Mouse (Mus musculus) cerebellum, adult 9-10 months (tissue): Measurements from ENCODE around the gene Kdm4b.

Experiments used
- DNase-seq: peaks from one replicate; pipeline ENCODE4 v3.0.0; 2022

Gene Kdm4b

GRCm38 (mm10) chr17:56396051-56396450 lies 70.2 kb downstream of the Kdm4b start:
- DNase-seq: no peak

- no peak for DNase-seq
These were observed 74.4 kb downstream of the Kdm4b start for GRCm38 (mm10) chr17:56400221-56400620.

DNA sequence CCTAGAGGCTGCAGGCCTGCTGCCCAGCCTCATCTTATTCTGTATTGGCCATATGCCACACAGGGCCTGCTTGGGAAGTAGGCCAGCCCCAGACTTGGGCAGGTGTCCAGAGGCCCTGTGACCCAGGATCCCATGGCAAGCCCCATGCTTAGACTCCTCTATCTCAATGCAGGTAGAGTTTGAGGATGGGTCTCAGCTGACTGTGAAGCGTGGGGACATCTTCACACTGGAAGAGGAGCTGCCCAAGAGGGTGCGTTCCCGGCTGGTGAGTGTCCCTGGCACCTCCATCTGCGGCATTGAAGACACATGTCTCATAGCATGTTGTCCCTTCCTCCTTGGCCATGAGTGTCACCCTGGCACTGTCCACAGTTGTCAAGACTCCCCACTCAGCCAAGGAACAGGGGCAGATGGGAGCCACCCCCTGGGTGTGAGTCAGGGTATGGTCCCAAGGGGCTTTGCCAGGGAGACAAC lies 75.2 kb downstream of the Kdm4b start:
- peak; percentile 86 for DNase-seq

GRCm38 (mm10) chr17:56405341-56405740 lies 79.5 kb downstream of the Kdm4b start:
- DNase-seq: no peak

- no peak for DNase-seq
These were observed 80.3 kb downstream of the Kdm4b start for GRCm38 (mm10) chr17:56405856-56406840.

DNA sequence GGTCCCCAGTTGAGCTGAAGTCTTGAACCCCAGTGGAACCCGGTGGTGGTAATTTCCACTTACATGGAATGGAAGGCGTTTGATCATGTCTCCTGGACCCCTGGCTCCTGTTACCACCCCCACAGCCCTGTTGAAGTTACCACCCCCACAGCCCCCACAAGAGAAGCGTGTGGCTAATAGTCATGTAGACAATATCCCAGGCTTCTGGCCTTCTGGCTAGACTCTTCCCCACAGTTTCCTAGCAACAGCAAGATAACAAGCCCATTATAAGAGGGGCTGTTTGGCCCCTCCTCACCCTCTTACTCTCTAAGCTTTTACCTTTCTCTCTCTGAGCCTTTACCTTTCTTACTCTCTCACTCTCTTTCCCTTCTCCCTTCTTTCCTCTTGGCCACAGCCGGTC lies 81.0 kb downstream of the Kdm4b start:
- no peak for DNase-seq

- no peak for DNase-seq
These were observed 81.5 kb downstream of the Kdm4b start for GRCm38 (mm10) chr17:56407379-56407778.

- no peak for DNase-seq
These were observed 83.2 kb downstream of the Kdm4b start for GRCm38 (mm10) chr17:56408965-56409625.

DNA sequence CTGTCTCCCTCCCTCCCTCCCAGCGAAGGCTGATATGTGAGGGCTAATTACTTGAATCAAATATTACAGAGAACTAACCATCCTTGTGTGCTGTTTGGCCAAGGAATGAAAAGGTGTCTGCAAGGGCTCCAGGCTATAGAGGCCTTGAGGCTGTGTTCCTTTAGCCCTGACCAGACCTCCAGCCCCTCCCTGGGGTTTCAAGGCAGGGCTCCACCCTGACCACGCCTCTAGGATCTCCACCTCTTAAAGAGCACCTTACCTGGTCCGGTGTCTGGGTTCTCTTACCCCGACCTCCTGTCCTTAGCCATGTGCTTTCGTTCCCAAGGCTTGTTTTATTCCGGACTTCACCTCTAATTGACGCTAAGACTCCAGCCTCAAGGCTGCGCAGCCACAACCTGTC lies 83.9 kb downstream of the Kdm4b start:
- no peak for DNase-seq

DNA sequence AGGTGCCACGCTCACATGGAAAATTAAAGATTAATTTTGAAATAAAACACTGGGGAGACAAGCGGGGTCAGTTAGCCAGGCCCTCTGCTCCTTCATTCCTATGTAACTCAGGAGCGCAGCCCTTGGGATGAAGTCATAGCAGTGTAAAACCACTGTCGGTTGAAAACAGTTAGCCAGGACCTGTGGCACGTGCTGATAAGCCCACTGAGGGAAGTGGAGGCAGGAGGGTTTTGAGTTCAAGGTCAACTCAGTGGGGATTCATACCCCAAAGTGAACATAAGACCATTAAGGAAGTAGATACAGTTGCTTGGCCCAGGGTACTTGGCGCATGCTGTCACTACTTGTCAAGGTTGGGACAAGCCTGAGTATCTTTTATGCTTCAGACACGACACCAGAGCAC lies 85.6 kb downstream of the Kdm4b start:
- no peak for DNase-seq

DNA sequence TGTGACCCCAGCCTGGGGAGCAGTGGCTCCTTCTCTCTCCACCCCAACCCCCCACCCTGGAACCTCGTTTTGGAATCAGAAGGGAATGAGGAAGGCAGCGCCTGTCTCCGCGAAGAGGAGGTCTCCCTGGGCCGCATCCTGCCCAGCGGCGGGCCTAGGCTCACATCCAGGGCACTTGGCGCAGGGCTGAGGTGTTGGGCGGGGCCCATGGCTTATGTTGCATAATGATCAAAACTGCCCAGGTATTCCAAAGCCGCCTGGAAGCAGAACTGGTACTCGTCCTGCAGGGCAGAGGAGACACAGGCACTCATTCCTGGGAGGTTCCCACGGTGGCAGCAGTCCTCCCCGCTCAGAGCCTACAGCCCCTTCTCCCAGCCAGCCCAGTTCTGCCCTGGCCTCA lies 87.3 kb downstream of the Kdm4b start:
- DNase-seq: peak; percentile 85

DNA sequence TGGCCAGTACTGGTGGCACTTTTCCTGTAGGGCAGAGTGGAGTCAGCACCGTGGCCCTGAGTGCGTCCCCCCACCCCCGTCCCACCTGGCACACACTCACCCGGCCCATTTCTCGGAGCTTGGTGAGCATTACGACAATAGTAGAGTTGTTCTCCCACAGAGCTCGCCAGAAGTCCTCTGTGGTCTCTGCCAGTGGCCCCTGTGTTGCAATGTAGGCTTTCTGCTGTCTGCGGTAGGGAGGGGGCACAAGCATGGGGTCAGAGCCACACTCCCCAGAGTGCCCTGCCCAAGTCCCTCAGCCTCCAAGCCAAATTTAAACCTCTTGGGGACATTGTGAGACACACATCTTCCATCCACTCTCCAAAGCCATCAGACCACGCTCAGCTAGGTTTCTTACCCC lies 88.9 kb downstream of the Kdm4b start:
- no peak for DNase-seq

GRCm38 (mm10) chr17:56418304-56418703 lies 92.4 kb downstream of the Kdm4b start:
- DNase-seq: no peak

DNA sequence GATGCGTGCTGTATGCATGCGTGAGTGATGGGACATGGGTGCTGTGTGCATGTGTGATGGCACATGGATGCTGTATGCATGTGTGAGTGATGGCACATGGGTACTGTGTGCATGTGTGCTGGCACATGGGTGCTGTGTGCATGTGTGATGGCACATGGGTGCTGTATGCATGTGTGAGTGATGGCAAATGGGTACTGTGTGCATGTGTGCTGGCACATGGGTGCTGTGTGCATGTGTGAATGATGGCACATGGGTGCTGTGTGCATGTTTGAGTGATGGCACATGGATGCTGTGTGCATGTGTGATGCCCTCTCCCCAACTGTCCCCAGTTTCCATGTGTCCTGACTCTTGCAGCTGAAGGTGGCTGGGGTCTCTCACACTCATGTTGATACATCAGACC lies 94.2 kb downstream of the Kdm4b start:
- DNase-seq: no peak

DNA sequence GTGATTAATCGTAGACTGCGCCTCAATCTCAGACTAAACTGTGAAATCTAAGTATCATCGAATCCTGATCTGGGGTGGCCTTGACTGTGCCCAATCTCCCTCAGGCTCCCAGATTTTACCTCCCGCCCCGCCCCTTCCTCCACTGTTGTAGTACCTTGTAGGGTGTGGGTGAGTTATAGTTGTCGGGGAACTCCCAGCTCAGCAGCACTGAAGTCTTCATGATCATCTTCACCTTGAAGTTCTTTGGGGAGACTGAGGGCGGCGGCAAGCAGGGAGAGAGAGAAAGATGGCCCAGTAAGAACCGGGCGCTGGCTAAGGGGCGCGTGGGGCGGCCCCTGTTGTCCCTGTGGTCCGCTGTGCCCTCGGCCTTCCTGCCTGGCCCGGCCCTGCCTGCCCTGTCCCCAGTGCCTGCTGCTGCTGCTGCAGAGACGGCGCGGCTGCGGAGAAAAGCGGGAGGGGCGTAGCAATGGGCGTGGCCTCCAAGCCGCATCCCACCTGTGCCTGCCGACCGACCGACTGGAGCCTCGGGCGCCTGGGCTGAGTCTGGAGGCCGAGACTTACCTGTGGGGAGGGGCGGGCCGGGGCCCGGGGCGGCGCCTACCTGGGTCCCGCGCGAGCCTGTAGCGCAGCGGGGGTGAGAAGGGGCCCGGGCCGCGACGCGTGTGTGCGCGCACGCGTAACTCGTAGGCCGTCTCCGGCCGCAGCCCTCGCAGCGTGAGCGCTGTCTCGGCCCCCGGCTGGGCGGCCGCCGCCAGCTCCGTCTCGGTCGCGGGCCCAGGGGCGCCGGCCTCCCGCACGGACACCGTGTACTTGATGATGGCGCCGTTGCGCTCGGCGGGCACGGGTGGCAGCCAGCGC lies 99.1 kb downstream of the Kdm4b start:
- peak; percentile 62 for DNase-seq

DNA sequence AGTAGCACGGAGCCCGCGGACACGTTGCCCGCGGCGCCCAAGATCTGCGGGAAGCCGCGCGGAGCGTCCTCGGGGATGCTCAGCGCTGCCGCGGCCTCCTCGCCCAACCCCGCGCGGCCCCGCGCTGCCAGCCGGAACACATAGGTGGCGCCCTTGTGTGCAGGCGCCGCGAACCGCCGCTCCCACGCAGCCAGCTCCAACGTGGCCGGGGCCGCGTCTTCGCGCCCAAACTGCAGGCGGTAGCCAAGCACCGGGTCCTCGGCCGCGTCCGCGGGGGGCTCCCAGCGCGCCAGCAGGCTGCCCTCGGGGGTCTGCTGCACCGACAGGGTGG lies 99.7 kb downstream of the Kdm4b start:
- peak; percentile 80 for DNase-seq

DNA sequence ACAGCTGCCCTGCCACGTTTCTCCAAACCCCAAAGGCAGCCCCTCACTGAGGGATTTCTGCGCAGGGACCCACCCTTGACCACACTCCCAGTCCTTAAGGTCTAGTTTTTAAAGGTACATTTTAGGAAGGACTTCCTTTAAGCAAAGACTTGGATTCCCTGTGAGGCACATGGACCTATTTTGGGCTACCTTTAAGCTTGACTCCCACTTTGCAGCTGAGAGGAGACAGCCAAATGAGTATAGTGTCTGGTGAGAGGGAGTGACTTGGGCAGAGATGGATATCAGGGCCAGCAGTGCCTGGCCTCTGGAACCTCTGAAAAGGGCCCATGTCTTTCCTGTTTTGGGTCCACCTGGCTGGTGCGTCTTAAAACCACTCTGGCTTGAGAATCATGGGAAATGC lies 100.1 kb downstream of the Kdm4b start:
- no peak for DNase-seq

- DNase-seq: no peak
These were observed 102.0 kb downstream of the Kdm4b start for GRCm38 (mm10) chr17:56427857-56428256.

- no peak for DNase-seq
These were observed 105.7 kb downstream of the Kdm4b start for GRCm38 (mm10) chr17:56431582-56431981.

DNA sequence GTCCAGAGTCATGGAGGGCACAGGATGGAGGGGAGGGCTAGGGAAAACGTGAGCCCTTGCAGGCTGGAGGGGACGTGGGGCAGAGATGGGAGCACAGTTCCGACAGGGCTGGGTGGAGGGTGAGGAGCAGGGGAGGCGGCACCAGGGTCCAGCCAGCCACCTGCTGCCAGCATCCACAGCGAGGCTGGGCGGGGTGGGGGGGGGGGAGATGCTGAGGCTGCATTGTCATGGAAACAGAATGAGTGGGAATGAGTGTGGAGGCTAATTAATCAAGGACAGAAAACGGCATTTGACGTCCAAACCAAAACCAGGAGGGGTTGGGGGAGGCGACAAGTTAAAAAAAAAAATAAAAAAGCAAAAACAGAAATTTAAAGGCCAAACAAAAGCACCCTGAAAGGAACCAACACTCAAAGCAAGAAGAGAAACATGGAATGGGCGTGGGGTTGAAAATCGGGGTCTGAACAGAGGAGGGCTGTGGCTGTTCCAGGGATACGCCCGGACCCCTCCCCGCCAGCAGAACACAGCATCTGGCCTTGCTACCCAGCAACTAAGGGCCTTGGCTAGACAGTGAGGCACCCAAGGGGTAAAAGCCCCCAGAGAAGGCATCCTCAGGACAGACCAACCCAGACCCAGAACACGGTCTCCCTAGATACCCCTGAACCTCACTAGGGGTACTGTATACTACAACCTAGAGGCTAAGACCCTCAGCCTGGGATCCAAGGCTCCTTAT lies 114.0 kb downstream of the Kdm4b start:
- DNase-seq: no peak

DNA sequence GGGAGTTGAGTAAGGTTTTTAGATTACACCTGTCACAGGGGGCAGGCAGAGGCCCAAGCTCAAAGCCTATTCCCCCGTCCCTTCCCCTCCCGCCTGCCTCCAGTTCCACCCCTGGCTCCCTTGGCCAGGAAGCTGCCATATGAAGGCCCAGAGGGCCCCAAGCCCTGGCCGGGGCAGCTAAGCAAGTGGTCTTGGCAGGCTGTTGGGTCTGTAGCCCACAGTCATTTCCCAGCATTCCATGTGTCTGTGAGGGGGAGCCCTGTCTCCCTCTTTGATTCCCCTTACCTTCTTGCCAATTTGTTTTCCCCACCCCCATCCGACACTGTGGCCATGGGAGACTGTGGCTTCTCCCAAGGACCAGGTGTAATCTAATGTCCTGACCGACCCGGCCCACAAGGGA lies 116.5 kb downstream of the Kdm4b start:
- DNase-seq: no peak

- DNase-seq: no peak
These were observed 117.5 kb downstream of the Kdm4b start for GRCm38 (mm10) chr17:56443341-56443795.
